Mouse (Mus musculus): ENCODE results near the gene Phlpp2.

The Phlpp2 gene

DNA sequence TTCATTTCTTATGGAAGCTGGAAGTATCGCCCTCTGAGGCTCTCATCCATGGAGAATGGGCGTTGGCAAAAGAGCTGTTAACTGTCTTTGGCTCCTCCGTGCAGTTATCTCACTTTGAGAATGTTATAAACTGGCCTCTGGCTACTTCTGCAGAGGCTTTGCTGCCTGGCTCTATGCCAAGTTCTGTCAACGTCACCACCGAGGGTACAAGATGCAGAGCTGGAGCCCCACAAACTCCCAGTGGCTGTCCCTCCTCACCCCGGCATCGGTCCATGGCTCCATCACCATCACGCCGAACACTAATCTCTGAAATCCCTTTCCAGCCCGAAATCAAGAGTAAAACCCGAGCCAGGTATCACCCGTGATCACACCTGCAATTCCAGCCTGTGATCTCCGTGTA, 95.1 kb downstream of the Phlpp2 start:
- DNase-seq: no peak

DNA sequence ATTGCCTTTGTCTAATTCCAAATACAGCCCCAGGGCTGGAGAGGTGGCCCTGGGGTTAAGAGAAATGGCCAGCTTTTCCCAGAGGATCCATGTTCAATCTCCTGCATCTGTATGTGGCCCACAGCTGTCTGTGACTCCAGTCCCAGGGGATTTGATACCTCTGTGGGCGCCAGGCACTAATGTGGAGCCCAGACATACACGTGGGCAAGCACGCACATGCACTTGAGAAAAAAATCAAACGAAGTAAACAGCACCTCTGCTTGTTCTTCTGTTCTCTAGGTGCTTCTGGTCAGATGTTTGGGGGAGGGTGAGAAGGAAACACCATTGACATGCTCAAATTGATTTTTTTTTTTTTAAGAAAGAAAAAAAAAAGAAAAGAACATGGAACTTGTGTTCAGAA, 95.8 kb downstream of the Phlpp2 start:
- DNase-seq: no peak

DNA sequence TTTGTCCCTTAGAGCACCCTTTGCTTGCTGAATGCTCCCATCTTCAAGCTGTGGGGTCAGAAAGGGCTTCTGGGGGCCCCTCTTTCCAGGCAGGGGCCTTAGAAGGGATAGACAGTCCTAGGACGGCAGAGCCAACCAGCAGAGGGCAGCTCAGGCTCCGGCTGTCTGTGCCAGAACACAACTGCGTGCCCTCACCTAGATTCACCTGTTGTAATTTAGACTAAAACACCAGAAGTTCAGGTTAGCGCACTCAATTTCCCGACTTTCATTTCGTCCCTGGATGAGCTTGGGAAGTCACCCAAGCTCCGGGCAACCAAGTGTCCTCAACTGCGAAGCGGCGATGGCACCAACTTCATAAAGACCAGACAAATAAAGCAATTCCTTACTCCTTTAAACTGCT, 100.5 kb downstream of the Phlpp2 start:
- no peak for DNase-seq

DNA sequence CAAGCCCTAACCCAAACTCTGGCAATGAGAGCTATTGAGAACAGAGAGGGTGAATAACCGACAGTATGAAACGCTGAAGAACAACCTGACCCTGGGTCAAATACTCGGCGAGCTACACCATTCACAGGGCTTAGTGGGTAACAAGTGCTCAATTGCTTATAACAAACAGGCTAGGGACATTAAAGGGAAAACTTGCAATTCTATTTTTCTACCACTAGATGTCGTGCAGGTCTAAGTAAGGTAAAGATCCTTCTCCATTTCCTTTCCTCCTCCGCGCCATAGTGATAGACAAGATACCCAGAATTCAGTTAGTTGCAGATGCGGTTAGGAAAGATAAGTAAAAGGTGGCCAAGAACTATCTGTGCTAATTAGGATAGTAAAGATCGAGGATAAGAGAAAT, 102.0 kb downstream of the Phlpp2 start:
- DNase-seq: no peak

DNA sequence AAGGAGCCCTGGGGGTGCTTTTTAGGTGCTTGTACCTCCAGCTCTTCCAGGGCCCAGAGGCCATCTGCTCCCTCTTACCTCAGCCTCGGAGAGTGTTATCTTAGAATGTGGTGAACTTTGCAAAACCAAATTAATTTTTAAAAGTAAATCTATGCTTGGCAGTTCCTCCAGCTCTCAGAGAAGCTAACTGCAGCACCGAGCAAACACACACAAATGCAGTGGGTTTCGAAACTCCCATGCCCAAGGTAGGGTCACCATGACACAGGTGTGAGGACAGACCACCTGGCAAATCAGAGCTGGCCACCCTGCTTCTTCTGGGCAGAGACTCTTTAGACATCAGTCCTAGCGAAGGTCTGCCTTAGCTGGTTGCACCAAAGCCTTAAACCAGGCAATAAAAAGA, 104.6 kb downstream of the Phlpp2 start:
- DNase-seq: no peak

DNA sequence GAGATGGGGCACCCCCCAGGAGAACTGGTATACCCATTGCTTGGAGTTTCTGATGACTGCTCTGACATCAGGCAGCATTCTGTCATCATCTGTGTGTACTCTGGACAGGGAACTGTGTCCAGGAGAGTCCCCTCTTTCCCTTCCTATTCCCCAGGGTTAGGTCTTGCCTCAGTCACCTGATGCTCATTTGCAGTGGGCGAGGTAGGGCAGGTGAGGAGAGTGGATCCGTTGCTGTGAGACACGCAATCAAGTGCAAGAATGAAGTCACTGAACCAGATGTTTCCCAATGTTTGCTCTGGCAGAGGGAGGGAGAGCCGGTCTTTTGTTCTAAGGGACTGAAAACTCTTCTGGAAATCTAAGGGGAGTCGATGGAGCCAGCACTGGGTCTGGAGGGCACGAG, 111.0 kb downstream of the Phlpp2 start:
- DNase-seq: no peak

DNA sequence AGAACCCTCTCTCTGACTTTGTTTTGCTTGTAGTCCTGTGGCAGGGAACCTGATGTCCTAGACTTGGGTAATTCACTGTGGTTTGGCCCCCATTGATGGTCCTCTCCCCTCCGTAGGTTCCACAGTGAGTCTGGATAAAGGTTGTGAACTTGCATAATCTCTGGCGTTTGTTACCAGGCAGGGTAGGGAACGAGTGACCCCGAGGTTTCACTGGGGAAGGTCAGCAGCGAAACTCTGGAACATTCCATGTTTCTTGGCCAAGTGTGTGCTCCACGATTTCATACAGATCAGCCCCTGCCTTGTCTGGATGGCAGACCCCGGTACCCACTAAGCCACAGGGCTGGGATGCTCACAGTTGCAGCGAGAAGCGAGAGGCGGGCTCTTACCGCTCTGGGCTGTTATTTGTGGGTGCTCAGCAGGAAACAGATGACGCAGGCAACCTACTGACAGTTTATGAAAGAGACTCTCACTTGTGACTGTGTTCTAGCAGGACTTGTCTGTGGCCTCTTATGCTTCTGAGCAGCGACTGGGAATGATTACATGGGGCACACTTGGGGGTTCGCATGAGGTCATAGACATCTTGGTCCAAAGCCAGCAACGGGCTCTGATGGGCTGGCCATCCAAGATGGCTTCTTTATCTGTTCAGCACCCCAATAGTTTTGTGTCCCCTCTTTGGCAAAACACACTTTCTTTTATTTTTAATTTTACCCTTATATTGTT, 114.2 kb downstream of the Phlpp2 start:
- no peak for DNase-seq

DNA sequence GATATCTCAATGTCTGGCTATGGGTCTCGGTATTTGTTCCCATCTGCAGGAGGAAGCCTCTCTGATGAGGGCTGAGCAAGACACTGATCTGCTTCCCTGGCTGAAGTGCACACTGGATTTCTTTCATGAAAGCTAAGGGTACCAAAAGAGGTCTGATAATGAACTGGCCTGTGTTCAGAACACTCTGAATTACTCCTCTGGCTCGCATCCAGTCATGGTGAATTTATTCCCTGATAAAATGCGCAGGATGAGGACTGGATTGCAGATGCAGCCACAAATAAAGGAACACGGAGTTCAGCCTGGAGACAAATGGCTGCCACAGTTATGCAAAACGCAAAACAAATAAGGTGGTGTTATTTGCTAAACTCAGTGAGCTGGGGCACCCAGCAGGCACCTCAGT, 115.6 kb downstream of the Phlpp2 start:
- no peak for DNase-seq

DNA sequence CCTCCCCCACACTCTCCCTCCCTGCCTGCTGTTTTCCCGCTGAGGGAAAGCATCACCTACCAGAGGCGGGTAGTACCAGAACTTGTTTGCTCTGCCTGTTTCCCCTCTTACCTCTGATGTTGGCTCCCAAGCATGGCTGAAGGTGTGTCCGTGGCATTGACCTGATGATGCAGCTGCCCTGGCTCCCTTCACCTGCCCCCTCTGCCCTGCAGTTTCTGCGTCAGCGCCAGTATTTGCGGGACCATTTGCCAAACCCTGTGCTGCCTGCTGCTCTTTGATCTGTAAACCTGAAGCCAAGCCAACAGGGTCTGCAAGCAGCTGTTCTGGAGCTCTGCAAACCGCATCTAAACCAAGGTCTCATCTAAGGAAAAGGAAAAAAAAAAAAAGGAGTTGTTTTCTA, 118.0 kb downstream of the Phlpp2 start:
- no peak for DNase-seq

DNA sequence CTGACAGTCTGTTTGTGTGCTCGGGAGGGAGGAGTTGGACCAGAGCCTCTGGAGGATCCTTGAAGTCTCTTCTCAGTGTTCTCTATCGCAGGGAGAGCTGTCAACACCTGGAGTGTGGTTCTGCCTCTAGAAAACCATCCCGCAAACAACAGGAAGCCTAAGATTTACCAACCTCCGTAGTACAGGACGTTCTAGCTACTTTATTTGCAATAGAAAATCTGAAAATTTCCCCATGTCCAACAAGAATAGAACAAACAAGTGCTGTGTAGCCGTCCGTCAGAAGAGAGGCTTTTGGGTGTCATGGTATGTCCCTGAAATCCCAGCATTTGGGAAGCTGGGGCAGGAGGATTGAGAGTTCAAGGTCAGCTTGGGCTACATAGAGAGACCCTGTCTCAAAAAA, 119.4 kb downstream of the Phlpp2 start:
- DNase-seq: no peak

DNA sequence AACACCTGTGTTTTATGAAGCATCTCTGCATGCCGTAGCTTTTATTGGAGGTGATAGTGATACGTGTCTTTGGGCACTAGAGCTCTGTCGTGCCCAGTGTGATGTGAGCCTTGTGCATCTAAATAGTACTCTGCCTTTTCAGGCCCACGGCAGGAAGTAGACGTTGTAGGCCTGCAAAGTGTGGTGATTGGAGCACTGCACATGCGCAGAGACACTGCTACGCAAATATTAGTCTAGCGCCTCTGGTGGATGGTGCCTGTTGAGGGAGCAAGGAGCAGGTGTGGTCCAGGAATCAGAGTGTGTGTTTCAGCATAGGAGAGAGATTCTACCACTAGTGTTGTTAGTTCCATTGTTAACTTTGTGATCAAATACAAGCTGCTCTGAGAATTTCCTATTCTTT, 120.8 kb downstream of the Phlpp2 start:
- DNase-seq: no peak

DNA sequence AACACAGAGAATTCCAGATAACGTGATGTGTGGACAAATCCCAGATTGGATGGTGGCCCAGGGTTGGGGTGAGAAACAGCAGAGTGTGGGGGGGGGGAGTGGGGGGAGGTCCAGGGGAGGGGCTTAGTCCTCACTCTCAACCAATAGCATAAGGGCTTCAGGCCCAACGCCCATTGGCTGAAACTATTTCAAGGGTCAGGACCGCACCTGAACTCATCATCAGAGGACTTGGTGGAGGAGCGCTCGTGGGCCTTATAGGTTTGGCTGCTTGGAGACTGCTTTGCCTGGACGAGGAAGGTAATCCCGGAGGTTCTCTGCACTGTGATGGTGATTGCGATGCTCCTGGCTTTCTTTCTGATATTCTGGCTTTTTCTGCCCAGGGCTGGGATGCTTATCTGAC, 121.9 kb downstream of the Phlpp2 start, which contains the start of gene Tat:
Gene Tat, plus strand, starts transcription at position 214 of the 400 bp plus-strand sequence.
- DNase-seq: no peak

DNA sequence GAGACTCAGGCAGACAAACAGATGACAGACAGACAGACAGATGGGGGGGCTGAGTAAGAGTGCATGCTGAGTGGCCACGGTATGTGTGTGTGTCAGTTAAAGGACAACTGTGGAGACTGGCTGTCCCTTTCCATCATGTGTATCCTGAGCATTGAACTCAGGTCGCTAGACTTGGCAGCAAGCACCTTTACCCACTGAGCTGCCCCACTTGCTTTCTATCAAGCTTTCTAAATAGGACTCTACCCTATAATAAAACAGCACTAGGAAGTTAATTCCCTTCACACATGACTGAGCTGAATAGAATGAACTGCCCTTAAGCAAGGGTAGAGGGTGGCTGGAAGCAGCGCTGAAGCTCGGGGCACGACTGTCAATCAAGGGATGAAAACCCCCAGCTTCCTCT, 123.8 kb downstream of the Phlpp2 start:
- no peak for DNase-seq

DNA sequence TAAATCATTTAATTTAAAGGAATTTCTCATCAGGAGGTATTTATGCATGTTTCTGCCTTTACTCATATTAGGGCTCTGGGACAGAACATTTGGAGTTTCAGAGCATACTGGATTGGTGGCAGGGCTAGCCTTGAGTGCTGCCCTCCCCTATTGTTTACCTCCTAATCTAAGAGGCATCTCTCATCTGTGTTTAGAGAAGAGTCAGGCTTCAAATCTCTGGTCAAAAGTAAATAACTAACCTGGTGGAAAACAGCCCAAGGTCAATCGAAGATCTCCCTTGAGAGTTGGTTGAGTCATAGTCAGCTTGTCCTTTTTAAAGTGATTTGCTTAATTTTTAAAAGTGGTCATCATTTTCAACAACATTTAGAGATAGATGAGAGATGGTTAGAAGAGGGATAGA, 124.6 kb downstream of the Phlpp2 start:
- no peak for DNase-seq

Measured in right cerebral cortex, postnatal 25 days (tissue).